Mouse (Mus musculus) urinary bladder, adult 18-20 months (tissue): ENCODE results near the gene Arsg.
"Not testable (repeated sequence)": the region's sequence is repeated elsewhere in the genome, so short reads cannot be mapped to it uniquely, and the experiment has no call there.

ENCODE experiments used
- DNase-seq, 2 experiments: peaks; one replicate each; pipeline ENCODE4 v3.0.0; 2022; ENCODE audit warnings: low spot score in 2 of 2, mixed read lengths in 2 of 2

Gene Arsg

GRCm38 (mm10) chr11:109468133-109468532 is 5.0 kb upstream of the Arsg start:
- no peak for DNase-seq

- DNase-seq: no peak
These were observed 3.0 kb upstream of the Arsg start for GRCm38 (mm10) chr11:109470170-109470569.

- peak; percentile 15 to 16 for DNase-seq
These were observed 2.0 kb upstream of the Arsg start for GRCm38 (mm10) chr11:109470921-109471861.

DNA sequence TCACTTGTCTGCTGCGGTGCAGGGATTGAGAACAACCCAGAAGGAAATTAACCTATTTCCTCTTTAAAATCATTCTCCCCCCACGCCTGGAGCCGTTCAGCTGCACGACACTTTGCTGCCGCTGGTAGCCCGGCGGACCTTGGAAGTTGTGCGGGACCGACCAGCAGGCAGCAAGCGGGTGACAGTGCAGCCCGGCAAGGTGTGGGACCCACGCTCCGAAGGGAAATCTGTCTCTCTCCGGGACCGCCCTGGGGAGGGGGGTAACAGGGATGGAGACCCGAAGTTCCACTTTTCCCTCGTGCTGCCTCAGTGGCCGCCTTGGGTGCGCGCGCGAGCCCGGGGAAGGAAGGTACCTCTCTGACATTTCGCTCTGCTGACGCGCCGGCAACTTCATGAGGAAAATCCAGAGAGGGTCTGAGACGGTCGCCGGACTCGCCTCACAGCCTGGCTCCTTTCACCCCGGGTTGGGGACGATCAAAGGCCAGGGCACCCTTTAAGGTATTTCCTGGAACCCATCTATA is 943 bp upstream of the Arsg start:
- peak; percentile 9 to 55 for DNase-seq

DNA sequence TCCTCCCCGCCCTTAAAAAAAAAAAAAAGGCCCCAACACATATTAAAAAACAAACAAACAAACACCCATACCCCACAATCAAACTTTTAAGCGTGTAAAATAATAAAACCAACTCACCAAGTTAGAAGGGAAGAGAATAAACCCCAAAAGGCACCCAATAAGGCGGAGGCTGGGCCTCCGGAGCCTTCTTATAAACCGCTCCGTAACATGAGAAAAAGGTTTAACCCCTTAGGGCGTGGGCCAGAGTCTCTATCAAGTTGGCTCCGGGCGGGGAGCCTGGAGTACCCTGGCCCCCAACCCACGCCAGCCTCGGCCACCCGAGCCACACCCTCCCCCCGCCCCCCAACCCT is 378 bp upstream of the Arsg start:
- no peak for DNase-seq

GRCm38 (mm10) chr11:109474086-109474742 is 1.0 kb downstream of the Arsg start:
- DNase-seq: no peak

DNA sequence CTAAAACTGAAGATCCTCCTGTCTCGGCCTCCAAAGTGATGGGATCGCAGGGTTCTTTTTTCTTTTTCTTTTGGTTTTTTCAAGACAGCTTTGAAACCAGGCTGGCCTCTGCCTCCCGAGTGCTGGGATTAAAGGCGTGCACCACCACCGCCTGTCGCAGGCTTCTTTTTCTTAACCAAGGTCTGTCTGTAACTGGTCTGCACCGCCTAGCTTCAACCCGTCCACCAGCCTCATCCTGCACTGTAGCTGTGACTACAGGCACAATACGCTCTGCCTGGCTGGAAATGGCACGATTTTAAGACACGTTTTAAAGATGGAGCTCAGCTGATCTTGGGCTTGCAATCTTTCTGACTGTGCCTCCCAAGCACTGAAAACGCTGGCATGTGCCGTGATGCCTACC is 1.7 kb downstream of the Arsg start:
- no peak for DNase-seq

GRCm38 (mm10) chr11:109475717-109476116 is 2.5 kb downstream of the Arsg start:
- no peak for DNase-seq

- no peak for DNase-seq
These were observed 3.1 kb downstream of the Arsg start for GRCm38 (mm10) chr11:109476241-109476640.

- DNase-seq: no peak
These were observed 3.5 kb downstream of the Arsg start for GRCm38 (mm10) chr11:109476653-109477052.

DNA sequence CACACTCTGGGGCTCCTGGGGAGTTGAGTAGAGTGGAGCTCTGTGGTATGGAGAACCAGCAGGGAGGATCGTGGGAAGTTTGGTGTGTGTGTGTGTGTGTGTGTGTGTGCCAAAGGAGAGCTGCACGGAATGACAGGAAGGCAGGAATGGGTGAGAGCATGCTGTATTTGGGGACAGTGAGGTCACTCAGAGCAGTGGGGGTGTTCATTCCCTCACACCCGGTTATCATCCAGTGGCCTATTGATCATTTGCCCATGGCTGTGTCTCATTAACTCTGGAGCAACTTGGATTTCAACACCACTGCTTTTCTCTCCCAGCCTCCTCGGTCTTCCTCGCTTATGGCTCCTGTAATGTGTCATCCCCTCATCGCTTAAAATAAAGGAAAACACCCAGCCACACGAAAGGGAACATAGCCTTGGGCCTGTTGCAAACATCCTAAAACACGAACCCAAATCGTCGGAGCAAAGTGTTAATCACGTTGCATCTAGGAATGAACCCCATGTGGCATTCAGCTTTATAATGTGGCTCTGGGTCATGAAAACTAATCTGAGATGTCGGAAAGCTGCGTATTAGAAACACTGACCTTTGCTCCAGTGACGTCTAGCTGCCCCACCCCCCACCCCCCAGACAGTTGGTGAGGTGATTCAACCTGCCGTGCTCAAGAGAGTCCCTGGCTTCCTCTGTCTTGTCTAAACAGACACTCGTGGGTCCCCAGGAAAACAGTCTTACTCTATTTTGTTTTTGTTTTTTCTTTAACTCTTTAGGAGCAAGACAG is 4.6 kb downstream of the Arsg start:
- no peak for DNase-seq

GRCm38 (mm10) chr11:109479575-109480285 is 6.6 kb downstream of the Arsg start:
- no peak for DNase-seq

DNA sequence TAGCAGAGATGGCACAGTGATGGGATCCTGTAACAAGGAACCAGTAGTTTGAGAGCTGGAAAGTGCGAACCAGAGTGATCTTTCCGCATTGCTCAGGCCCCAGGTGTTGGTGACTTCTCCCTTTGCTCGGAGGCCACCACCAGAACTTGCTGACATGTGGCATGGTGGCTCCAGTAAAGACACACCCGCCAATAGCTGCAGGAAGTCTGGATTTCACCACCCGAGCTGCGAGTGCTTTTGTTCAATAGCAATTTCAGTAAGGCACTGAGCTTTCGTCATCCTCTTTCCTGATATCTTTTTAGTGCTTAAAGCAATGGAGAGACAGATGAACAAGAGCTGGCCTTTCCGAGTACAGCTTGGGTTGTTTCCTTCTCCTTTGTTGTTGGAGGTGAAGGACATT is 7.3 kb downstream of the Arsg start:
- no peak for DNase-seq

DNA sequence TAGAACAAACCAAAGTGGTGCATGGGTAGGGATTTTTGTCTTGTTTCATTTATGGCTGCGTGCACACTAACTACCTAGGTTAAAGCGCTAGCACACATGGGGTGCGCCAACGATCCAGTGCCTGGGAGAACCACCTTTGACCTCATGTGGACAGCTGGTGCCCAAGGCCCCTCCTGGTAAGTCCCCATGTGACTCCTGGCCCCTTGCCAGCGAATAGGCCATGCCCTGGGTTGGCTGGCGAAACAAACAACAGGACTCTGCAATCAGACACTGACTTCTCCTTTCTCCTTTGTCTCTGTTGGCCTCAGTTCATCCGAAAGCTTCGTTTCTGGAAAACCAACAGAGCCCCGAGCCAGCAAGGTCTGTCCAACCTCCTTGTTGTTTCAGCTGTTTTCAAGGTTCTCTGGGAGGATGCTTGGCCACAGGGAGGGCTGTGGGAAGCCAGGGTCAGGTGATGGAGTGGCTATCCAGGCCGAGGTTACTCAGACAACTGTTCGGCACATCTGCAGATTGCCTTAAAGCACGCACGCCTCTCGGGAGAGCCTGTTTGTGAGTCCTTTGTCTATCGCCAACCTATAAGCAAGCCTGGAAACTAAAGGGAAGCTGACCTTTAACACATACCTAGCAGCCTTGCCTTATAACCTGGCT is 12.3 kb downstream of the Arsg start:
- DNase-seq: no peak

DNA sequence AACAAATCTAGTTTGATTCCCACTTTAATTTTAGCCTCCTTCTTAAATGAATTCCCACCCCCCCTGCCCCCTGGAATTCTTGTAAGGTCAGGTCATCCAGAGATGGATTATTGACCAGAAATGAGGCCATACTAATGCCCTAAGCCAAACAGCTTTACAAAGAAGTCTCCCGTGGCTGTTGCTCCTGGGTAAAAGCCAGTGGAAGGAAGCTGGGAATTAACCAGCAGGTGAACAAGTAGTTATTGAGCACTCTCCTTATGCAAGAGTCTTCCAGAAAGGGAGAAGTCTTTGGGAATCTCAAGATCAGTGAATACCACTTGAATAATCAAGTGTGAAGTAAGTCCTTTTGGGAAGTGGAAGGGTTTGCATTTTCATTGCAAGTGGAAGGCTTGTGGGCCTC is 13.9 kb downstream of the Arsg start:
- DNase-seq: no peak

DNA sequence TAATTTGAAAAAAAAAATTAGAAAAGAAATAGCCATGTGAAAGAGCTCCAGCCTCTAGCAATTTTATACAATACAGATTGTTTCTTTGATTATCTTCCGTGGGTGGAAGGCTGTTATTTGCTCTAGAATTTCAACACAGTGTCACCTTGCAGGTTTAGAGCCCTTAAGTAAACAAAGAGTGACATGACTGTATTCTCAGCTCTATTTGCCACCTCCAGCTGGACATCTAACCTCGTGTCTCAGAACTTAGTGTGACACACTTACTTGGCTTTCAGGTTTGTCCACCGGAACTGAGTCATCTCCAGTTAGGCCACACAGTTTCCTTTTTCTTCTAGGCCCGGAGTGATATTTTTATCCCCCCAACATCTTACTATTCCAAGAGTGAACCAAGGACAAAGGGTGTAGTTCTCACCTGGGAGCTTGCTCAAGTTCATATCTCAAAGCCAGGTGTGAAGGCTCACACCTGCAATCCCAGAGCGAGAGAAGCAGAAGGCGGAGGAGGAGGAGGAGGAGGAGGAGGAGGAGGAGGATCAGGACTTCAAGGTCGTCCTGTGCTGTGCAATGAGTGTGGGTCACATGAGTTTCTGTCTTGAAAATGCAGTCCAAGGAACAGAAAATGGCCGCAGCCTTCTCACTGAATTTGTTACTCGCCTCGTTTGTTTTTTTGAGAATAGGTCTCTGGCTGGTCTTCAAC is 15.0 kb downstream of the Arsg start:
- peak in 1 of 2 experiments; percentile 29 for DNase-seq

DNA sequence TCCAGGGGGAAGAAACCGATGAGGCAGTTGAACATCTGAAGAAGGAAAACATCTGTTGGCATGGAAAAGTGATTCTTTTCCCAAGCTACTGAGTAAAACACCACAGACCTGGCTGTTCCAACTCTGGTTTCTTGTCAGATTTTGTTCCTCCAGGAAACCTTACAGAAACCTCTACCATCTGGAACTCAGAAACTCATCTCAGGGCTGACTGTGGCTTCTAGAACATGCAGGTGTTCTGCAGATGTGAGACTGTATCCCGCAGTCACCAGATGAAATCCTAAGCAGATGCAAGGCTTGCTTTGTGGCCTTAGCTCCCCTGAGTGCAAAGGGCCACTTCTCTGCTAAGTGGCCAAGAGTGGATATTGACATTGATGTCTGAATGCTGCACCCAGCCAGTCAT is 16.6 kb downstream of the Arsg start:
- DNase-seq: no peak

GRCm38 (mm10) chr11:109491844-109492243 is 18.7 kb downstream of the Arsg start:
- no peak for DNase-seq

- not testable (repeated sequence) for DNase-seq
These were observed 19.8 kb downstream of the Arsg start for GRCm38 (mm10) chr11:109492847-109493464.
